Mouse (Mus musculus) lung, embryonic 16.5 days (tissue): ENCODE measurements around the gene Tbc1d30. TPM values are rescaled to one million over a fixed set of nuclear protein-coding genes. Genes with fewer than 3 reads are reported as not detected.

Experiments used
- ATAC-seq: fragments of 200-750 bp; cut with Nextera tagmentation; 2 replicates; pipeline ENCODE4 v1.8.0; 2017; ENCODE audit warnings: low read depth, mild to moderate bottlenecking, moderate library complexity
- H3K27ac ChIP-seq: fragments of 300-500 bp; sonication (generic); 2 replicates; pipeline ENCODE4 v1.5.1; 2014; ENCODE audit warnings: mild to moderate bottlenecking, control low read depth, low read length
- H3K27me3 ChIP-seq: fragments of 300-500 bp; sonication (generic); 2 replicates; pipeline ENCODE4 v1.6.1; 2014; ENCODE audit warnings: low read depth, low read length, mixed read lengths; ENCODE audit not compliant: control insufficient read depth, insufficient read depth
- H3K36me3 ChIP-seq: fragments of 300-500 bp; sonication (generic); 2 replicates; pipeline ENCODE4 v1.6.1; 2014; ENCODE audit warnings: low read length; ENCODE audit not compliant: control insufficient read depth, insufficient read depth
- H3K4me1 ChIP-seq: fragments of 300-500 bp; sonication (generic); replicated peaks from 2 replicates; pipeline ENCODE4 v1.6.1; 2014; ENCODE audit warnings: low read length, mixed read lengths; ENCODE audit not compliant: control insufficient read depth, insufficient read depth
- H3K4me2 ChIP-seq: fragments of 300-500 bp; sonication (generic); 2 replicates; pipeline ENCODE4 v1.6.1; 2014; ENCODE audit warnings: low read depth, low read length, control low read depth
- H3K4me3 ChIP-seq: fragments of 300-500 bp; sonication (generic); 2 replicates; pipeline ENCODE4 v1.5.1; 2014; ENCODE audit warnings: mild to moderate bottlenecking, low read length, control low read depth
- H3K9ac ChIP-seq: fragments of 300-500 bp; sonication (generic); 2 replicates; pipeline ENCODE4 v1.6.1; 2014; ENCODE audit warnings: low read length, control low read depth
- H3K9me3 ChIP-seq: fragments of 300-500 bp; sonication (generic); 2 replicates; pipeline ENCODE4 v1.6.1; 2016; ENCODE audit warnings: low read length; ENCODE audit not compliant: control insufficient read depth
- WGBS: fragments of 180-500 bp; shearing (Covaris S2); extraction: QIAGEN DNeasy Blood & Tissue Kit; methylation state at CpG from one replicate; pipeline ENCODE4 v1.1.7; 2014; 5-methylcytosine and 5-hydroxymethylcytosine counted together
- polyA plus RNA-seq: library from polyadenylated mRNA; unstranded; fragments of >200 nt; fragmentation: Nextera tagmentation; extraction: Ambion mirVana; gene quantifications from 2 replicates; pipeline ENCODE4 v1.2.1, GENCODE M21; 2015

Tbc1d30 gene
- polyA plus RNA-seq, 1 experiment from 2014 or later: 2.8 TPM

- Histone ChIP-seq H3K9ac (peak overlapping the region; percentile 69), H3K36me3 (no peaks in the 10 kb centered on the region), H3K9me3 (no peaks in the 10 kb centered on the region), H3K27ac (no peak overlapping the region), H3K4me1 (peaks cover 14% of the 10 kb centered on the region), H3K4me2 (peak overlapping the region; percentile 99), H3K27me3 (peaks cover 32% of the 10 kb centered on the region), H3K4me3 (peak overlapping the region; percentile 72)
- WGBS: under 1% methylated on average over 32 of the region's 32 CpGs
- ATAC-seq: peak; percentile 29; the same call in 1 of the 2 replicates
These were observed 41.1 kb downstream of the Tbc1d30 start for GRCm38 (mm10) chr10:121309801-121310510.

- H3K4me2 ChIP-seq: peak overlapping the region; percentile 99; the same call in 1 of the 2 replicates
- WGBS: 27% methylated on average over 11 of the region's 11 CpGs
- H3K4me1 ChIP-seq: peaks cover 12% of the 10 kb centered on the region
- no peak overlapping the region for H3K4me3 ChIP-seq
- no peak overlapping the region for H3K27ac ChIP-seq
- no peak for ATAC-seq
- H3K27me3 ChIP-seq: peaks cover 32% of the 10 kb centered on the region
- no peak overlapping the region for H3K9ac ChIP-seq
- no peaks in the 10 kb centered on the region for H3K36me3 ChIP-seq
- no peaks in the 10 kb centered on the region for H3K9me3 ChIP-seq
These were observed 41.9 kb downstream of the Tbc1d30 start for GRCm38 (mm10) chr10:121309123-121309655.

- Histone ChIP-seq H3K4me2 (no peak overlapping the region), H3K36me3 (no peaks in the 10 kb centered on the region), H3K4me1 (peaks cover 9% of the 10 kb centered on the region), H3K4me3 (no peak overlapping the region), H3K9ac (no peak overlapping the region), H3K9me3 (no peaks in the 10 kb centered on the region), H3K27me3 (peaks cover 17% of the 10 kb centered on the region), H3K27ac (no peak overlapping the region)
- WGBS: 27% methylated on average over 5 of the region's 5 CpGs
- ATAC-seq: peak; percentile 75
These were observed 45.6 kb downstream of the Tbc1d30 start for GRCm38 (mm10) chr10:121305441-121305840.

- no peak overlapping the region for H3K27ac ChIP-seq
- H3K9ac ChIP-seq: no peak overlapping the region
- H3K27me3 ChIP-seq: no peaks in the 10 kb centered on the region
- H3K9me3 ChIP-seq: no peaks in the 10 kb centered on the region
- WGBS: 71% methylated on average over 3 of the region's 3 CpGs
- ATAC-seq: no peak
- no peaks in the 10 kb centered on the region for H3K4me1 ChIP-seq
- no peak overlapping the region for H3K4me3 ChIP-seq
- no peaks in the 10 kb centered on the region for H3K36me3 ChIP-seq
- no peak overlapping the region for H3K4me2 ChIP-seq
These were observed 47.5 kb downstream of the Tbc1d30 start for GRCm38 (mm10) chr10:121303559-121303958.

- no peak overlapping the region for H3K27ac ChIP-seq
- peaks cover 10% of the 10 kb centered on the region for H3K4me1 ChIP-seq
- no peak overlapping the region for H3K4me2 ChIP-seq
- WGBS: 81% methylated on average over 14 of the region's 14 CpGs
- no peaks in the 10 kb centered on the region for H3K36me3 ChIP-seq
- H3K9me3 ChIP-seq: no peaks in the 10 kb centered on the region
- no peak for ATAC-seq
- no peak overlapping the region for H3K4me3 ChIP-seq
- H3K9ac ChIP-seq: no peak overlapping the region
- H3K27me3 ChIP-seq: no peaks in the 10 kb centered on the region
These were observed 49.2 kb downstream of the Tbc1d30 start for GRCm38 (mm10) chr10:121301868-121302267.

GRCm38 (mm10) chr10:121300659-121301058 lies 50.4 kb downstream of the Tbc1d30 start:
- no peak overlapping the region for H3K4me3 ChIP-seq
- H3K4me2 ChIP-seq: no peak overlapping the region
- no peak for ATAC-seq

GRCm38 (mm10) chr10:121297054-121297701 lies 53.9 kb downstream of the Tbc1d30 start:
- Histone ChIP-seq H3K27me3 (no peaks in the 10 kb centered on the region), H3K4me1 (peaks cover 10% of the 10 kb centered on the region), H3K27ac (peak overlapping the region; percentile 36; the same call in 1 of the 2 replicates), H3K4me2 (peak overlapping the region; percentile 68), H3K36me3 (no peaks in the 10 kb centered on the region), H3K9me3 (no peaks in the 10 kb centered on the region), H3K9ac (peak overlapping the region; percentile 52), H3K4me3 (peak overlapping the region; percentile 36)
- 16% methylated on average over 25 of the region's 25 CpGs for WGBS
- ATAC-seq: peak; percentile 87

More at GRCm38 (mm10) chr10:121300659-121301058, 50.4 kb downstream of the Tbc1d30 start:
- 68% methylated on average over 7 of the region's 7 CpGs for whole genome bisulfite sequencing
- no peak overlapping the region for H3K9ac ChIP-seq
- no peaks in the 10 kb centered on the region for H3K9me3 ChIP-seq
- H3K27ac ChIP-seq: no peak overlapping the region
- H3K36me3 ChIP-seq: no peaks in the 10 kb centered on the region
- H3K4me1 ChIP-seq: peaks cover 10% of the 10 kb centered on the region
- no peaks in the 10 kb centered on the region for H3K27me3 ChIP-seq

- Histone ChIP-seq H3K27ac (no peak overlapping the region), H3K4me3 (no peak overlapping the region), H3K9me3 (no peaks in the 10 kb centered on the region), H3K4me1 (peaks cover 10% of the 10 kb centered on the region), H3K9ac (no peak overlapping the region), H3K4me2 (no peak overlapping the region), H3K27me3 (no peaks in the 10 kb centered on the region), H3K36me3 (no peaks in the 10 kb centered on the region)
- WGBS: 63% methylated on average over 16 of the region's 16 CpGs
- no peak for ATAC-seq
These were observed 56.6 kb downstream of the Tbc1d30 start for GRCm38 (mm10) chr10:121294471-121294870.

- H3K4me3 ChIP-seq: no peak overlapping the region
- no peaks in the 10 kb centered on the region for H3K36me3 ChIP-seq
- H3K9ac ChIP-seq: no peak overlapping the region
- no peak overlapping the region for H3K4me2 ChIP-seq
- 43% methylated on average over 8 of the region's 8 CpGs for WGBS
- no peak overlapping the region for H3K27ac ChIP-seq
- no peaks in the 10 kb centered on the region for H3K9me3 ChIP-seq
- peaks cover 10% of the 10 kb centered on the region for H3K4me1 ChIP-seq
- no peaks in the 10 kb centered on the region for H3K27me3 ChIP-seq
- no peak for ATAC-seq
These were observed 57.2 kb downstream of the Tbc1d30 start for GRCm38 (mm10) chr10:121293829-121294228.
